Mouse (Mus musculus) layer of hippocampus, adult 8-10 months (tissue): ENCODE results near the gene Paqr3. TPM values are rescaled to one million over a fixed set of nuclear protein-coding genes. Genes with fewer than 3 reads are reported as not detected.

Source experiments
- DNase-seq, 2 experiments: peaks; one replicate each; pipeline ENCODE4 v3.0.0; 2022; ENCODE audit warnings: low spot score in 2 of 2
- total RNA-seq, 4 experiments: library from RNA; stranded (reverse); gene quantifications; 2 replicates each; pipeline ENCODE4 v1.2.4; 2022

Gene Paqr3
- total RNA-seq, 4 experiments from 2014 or later: 25.8 to 38.3 (median 30.7) TPM

- DNase-seq: no peak
These were observed 26.3 kb downstream of the Paqr3 start for GRCm38 (mm10) chr5:97085071-97085470.

DNA sequence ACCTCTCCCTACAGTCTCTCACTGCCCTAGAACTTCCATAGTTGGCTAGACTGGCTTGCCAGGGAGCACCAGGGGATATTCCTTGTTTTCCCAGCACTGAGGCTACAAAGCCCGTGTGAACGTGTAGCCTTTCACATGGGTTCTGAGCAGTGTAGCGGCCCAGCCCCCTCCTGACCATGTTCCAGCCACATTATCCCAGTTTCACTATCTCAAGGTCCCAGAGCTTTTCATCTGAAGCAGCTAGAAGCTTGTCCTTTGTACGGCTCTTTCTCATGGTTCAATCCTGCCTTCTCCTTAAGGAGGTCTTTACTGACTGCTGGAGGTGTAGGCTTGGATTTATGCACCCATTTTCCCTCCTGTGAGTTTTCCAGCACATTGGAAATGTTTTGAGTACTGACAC lies 26.9 kb downstream of the Paqr3 start:
- no peak for DNase-seq

DNA sequence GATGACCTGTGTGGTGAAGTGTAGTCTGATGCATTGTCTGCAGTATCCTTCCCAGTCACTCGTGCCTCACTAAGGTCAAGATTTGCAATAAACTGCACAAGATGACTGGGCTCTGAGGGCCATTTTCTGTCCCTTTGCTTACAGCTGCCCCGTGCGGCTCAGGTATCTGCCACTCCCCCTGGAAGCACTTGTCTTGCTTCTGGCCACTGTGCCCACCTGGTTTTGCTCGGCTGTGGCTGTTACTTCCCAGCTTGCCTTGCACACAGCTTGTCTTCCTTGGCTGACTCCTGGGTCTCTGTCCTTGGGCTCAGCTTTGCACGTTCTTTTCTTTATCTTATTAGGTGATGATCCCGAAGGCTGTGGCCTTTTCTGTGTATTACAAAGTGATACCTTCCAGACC lies 27.7 kb downstream of the Paqr3 start:
- no peak for DNase-seq

GRCm38 (mm10) chr5:97081481-97081880 lies 29.9 kb downstream of the Paqr3 start:
- peak; percentile 29 to 54 for DNase-seq

- no peak for DNase-seq
These were observed 32.8 kb downstream of the Paqr3 start for GRCm38 (mm10) chr5:97078641-97079040.

DNA sequence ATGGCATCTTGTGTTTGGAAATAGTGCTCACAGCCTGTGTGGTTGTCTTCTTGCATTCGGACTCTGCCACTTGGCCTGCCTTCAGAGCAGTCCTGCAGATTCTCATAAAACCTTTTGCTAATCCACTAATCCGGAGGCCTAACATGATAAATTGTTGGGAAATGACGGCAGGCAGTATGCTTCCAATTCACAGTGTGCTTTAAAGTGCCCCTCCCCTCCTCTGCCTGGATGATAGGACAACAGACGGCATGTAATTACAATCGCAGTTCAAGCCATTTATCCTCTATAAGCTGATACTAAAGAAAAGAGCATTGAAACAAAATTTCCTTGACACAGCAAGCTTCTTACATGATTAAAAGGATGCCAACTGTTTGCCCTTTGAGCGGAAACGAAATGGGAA lies 33.7 kb downstream of the Paqr3 start:
- no peak for DNase-seq

DNA sequence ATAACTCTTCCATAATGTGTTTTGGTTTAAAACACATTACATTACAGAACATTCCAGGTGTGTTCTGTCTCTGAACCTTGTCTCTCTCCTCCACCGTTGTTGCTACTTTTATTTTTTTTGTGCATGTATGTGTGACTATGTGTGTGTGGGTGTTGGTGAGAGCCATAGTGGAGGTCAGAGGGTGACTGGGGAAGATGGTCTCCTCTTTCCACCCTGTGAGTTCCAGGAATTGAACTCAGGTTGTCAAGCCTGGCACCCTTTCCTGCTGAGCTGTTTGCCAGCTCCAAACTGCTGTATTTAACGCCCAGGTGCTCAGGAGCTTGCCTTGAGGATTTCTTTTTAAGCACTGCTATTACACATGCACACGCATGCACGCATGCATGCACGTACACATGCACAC lies 35.2 kb downstream of the Paqr3 start:
- DNase-seq: no peak

- no peak for DNase-seq
These were observed 35.8 kb downstream of the Paqr3 start for GRCm38 (mm10) chr5:97075476-97076151.

DNA sequence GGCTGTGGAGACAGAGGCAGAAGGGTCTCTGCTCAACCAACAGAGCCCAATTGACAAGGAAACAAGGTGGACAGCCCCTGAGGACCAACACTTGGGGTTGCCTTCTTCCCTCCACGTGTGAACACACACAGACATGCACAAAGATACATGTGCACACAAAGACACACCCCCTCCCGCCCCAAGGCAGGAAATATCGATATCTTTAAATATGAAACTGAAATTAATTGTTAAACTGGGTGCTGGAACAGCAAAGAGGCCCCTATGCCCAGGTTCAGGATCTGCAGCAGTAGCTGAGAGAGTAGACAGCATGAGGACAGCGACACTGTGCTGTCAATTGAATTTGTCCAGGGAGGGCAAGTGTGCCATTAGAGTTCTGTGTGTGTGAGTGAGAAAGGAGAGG lies 45.6 kb downstream of the Paqr3 start:
- no peak for DNase-seq

DNA sequence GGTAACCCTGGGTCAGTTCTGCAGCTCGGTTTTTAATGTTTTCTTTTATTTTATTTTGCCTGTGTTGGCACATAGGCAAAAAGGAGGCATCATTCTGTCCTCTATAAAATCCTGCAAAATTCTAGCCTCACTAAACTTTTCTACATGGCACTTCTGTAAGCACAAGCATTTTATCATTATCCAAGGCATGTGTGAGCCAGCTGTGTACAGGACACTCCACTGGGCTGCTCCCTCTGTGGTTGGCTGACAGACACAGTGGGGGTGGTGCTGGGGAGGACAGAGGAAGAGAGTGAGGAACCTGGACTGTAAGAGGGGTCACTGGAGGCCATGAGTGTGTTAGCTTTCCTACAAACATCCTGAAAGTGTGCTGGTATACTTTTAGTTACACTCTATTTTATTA lies 49.4 kb downstream of the Paqr3 start:
- DNase-seq: no peak

- DNase-seq: no peak
These were observed 50.5 kb downstream of the Paqr3 start for GRCm38 (mm10) chr5:97060864-97061263.

DNA sequence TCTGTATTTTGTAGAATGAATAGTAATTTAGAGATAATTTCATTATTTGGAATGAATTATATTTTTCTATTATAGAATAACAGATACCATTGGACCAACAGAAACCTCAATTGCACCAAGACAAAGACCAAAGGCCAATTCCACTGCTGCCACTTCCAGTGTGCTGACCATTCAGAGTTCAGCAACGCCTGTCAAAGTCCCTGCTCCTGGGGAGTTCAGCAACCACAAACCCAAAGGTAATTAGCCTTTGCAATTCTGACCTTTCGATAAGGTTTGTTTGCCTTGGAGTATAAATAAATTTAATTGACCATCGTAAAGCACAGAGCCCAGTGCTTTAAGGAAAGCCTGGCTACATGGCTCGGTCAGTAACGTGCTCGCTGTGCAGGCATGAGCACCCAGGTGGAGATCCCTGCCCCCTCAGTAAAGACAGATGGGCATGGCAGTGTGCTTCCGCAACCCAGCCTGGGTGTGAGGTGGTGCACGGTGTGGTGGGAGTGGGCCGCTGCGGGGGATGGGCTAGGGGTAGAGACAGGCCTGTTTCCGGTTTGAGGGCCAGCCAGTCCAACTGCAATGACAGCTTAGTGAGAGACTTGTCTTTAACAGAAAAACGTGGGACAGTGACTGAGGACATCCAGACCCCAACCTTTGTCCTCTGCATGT lies 54.5 kb downstream of the Paqr3 start:
- no peak for DNase-seq

GRCm38 (mm10) chr5:97056359-97056758 lies 55.0 kb downstream of the Paqr3 start:
- no peak for DNase-seq

DNA sequence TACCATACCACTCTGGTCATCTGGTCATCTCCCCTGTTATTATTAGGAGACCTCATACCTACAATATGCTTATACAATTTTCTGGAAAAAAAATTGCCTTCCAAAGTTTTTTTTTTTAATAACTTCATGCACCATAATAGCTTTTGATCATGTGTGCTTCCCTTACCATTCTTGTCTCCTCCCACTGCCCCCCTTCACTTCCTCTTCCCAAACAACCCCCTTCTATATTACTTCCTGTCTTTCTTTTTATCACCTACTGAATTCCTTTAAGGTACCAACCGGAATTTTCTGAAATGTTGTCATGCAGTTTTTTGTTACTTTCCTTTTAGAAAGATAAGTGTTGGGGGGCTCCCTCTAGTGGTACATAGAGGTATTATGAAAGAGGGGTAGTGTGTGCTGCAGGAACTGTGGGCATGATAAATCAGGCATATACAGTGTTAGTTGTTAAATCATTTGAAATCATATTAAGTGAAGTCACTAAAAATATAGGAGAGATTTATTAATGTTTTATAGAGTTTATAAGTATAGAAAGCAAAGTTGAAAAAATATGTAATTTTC lies 55.8 kb downstream of the Paqr3 start:
- DNase-seq: peak; percentile 24 to 26

DNA sequence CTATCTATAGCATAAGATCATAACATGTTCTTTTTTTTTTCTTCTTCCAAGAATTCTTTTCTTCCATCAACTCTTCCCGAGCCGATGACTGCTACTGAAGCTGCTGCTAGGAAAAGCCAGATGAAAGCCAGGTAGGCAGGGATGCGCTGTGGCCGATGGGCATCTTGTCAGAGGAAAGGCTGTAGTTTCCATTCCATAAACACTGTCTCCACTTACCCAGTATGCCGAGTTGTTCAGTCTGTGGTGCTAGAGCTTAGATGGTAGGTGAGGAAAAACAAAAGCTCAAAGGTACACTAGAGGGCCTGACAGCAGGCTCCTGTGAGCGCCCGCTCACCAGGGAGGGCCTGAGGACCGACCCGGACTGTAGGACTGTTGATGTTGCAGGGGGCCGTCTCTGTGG lies 56.6 kb downstream of the Paqr3 start:
- no peak for DNase-seq

DNA sequence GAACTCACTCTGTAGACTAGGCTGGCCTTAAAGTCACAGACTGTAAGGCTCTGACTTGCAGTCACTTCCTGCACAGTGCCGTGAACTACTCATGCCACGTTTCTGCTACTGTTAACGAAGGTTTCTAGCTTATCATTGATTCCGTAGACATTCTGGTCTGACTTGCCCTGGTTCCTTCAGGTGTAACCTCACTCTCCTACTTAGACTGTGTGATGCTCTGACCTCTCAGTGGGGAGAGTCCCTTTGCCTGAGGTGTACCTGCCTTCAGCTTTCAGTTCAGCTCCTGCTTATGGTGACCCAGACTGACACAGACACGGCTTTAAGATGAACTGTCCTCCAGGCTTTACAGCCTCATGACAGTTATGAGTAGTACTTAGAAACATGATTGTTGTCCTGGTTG lies 57.2 kb downstream of the Paqr3 start:
- no peak for DNase-seq

GRCm38 (mm10) chr5:97048905-97049304 lies 62.5 kb downstream of the Paqr3 start:
- no peak for DNase-seq

DNA sequence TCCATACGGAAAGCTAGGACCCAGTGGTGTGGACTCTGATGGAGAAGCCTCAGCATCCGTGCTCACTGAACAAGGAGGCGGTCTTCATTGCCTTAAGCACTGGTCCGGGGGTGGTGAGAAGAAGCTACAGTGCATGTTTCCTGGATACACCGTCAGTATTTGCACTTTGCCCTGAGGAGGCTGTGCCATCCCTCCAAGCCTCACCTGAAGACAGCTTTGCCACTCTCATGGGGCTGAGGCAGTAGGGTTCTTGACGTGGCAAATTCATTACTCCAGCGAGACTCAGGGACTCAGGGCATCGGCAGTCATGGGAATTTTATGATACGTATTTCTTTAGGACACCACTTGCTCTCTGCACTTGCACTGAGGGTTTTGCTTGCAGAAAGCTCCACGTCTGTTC lies 64.7 kb downstream of the Paqr3 start:
- DNase-seq: no peak

DNA sequence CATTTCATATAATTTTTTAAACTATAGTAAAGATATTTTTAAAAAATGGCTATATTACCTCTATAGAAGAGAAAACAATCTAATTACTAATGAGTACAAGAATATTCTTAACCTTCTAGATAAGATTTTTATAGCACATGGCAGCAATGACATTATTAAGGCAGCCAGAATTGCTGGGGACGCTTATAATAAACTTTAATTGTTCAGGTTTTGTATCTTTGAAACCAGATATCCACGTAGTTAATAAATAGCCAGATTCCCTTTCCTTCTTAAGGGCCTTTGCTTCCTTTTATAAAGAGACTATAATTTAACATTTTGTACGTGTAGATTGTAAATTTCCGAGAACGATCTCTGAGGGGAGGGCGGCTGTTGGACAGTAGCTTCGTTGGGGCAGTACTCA lies 66.1 kb downstream of the Paqr3 start:
- DNase-seq: no peak
